Mouse (Mus musculus) cerebellum, postnatal 4 days (tissue): ENCODE measurements at regions not wholly inside any gene's neighbourhood (a gene's known extent, or its start where the extent isn't known, plus 50 kb on each side); places are given as distances from the start of the nearest gene placed in this dataset.

ENCODE experiments used
- DNase-seq, 2 experiments: peaks; one replicate each; pipeline ENCODE4 v3.0.0; 2022; ENCODE audit warnings: low spot score in 2 of 2, mixed read lengths in 1 of 2

DNA sequence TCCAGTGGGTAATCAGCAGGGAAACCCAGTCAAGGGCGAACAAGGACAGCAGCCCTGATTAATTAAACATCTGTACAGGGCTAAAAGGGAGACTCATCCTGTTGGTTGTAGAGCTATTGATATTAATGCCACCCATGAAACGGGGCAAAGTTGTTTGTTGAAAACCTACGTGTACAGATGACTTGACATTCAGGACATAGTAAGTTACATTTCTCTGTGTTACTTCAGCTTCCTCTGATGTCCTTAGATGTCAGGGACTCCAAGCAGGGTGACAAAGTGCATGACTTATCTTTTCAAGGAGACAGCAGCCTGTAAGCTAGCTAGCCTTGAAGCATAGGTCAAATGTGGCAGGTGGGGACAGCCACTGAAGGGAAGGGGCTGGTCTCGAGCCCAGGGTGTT, 390.5 kb downstream of the Ccdc171 start:
- no peak for DNase-seq

DNA sequence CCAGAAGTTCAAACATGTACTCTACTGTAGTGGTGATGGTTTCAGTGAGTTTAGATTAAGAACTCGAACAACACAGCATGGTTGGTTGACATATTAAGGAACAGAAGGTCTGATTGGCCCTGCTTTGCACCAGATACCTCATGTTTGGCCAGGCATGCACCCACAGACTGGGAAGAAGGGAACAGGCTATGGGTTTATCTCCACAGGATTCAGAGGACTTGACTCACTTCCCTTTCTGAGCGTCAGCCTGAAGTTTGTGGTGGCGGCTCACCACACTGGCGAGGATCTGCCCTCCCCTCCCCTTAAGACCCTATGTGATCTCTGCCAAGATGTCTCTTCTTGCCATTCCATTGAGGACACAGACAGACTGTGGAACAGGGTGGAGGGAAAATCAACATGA, 391.7 kb downstream of the Ccdc171 start:
- no peak for DNase-seq

DNA sequence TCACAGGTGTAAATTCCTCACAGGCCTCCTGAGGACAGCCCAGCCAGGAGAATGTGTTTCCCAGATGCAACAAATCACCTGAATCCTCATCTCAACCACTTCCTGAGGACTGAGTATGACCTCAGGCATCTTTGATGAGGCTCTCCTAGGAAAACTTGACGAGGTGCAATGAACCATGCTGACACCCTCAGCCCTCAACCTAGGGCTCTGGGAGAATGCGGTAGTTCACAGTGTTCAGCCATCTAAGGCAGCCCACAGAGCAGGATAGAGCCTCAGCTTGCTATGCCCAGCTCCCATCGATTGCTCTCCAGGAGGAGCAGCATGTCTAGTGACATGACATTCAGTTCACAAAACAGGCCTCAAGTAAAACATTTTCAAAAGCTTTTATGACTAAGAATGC, 392.7 kb downstream of the Ccdc171 start:
- no peak for DNase-seq

DNA sequence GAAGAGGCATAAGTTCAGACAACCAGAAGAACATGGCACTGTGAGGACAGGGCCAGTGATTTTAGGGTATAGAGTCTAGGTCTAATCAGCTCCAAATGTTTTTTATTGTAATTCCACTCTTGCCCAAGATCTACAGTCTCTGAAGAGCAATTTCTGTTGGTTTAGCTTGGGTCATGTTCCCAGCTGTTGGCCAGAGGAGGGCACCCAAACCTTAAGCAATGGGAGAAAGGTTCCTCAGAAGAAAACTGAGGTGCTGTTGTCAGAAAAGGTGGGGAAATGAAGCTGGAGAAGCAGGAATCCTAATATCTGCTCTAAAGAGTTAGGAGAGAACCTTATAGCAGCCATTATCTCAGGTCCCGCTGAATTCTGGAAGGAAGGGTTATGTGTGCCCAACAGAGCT, 393.7 kb downstream of the Ccdc171 start:
- DNase-seq, result no peak

DNA sequence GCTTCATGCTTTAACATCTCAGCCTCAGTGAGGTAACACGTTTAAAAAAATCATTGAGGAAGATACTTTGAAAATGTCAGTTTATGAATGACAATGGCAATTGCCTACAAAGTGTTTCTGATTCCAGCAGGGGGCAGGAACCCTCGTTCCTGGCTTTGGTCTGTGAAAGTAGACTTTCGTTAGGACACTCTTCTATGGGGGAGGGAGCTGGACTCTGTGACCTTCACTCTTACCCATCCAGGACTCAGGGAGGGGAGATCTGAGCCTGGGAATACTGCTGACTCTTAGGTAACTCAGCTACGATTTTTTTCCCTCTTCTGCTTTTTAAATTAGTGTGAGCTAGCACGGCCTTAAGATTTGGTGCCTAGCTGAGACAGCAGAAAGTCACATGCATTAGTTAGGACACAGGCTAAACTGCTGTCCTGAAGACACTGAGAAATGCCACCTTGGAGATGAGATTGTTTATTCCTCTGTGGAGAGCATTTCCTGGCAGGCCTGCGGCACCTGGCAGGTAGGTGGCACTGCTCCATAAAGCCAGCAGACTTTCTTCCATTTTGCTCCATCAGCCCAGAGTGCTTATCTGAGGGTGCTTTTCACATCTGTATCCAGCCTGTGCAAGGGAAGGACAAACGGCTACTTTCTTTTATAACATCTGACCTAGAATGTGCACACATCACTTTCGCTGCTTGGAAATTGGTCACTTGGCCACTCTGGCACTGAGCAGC, 399.9 kb downstream of the Ccdc171 start:
- DNase-seq, result no peak

DNA sequence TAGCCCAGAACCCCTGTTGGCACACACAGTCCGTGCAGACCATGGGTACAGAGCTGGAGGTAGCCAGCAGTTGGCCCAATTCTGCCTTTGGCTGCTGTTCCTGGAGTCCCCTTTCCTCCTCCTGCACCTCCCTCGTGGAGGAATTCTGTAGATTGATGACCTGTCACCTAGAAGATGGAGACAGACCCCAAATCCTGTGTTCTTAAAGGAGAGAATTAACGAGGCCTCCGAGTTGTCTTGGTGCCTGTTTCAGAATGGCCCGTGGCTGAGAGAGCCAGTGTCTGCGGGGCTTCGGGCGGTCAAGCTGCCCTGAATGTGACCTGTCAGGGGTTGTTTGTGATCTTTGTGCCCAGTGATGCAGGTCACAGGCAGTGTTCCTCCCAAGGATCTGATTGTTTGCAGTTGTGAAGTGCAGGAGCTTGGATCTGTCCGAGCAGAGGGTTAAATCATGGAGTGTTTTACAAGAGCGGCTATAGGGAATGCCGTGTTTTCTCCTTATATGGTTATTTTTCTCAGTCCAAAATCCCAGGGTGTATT, 400.9 kb downstream of the Ccdc171 start:
- no peak for DNase-seq

DNA sequence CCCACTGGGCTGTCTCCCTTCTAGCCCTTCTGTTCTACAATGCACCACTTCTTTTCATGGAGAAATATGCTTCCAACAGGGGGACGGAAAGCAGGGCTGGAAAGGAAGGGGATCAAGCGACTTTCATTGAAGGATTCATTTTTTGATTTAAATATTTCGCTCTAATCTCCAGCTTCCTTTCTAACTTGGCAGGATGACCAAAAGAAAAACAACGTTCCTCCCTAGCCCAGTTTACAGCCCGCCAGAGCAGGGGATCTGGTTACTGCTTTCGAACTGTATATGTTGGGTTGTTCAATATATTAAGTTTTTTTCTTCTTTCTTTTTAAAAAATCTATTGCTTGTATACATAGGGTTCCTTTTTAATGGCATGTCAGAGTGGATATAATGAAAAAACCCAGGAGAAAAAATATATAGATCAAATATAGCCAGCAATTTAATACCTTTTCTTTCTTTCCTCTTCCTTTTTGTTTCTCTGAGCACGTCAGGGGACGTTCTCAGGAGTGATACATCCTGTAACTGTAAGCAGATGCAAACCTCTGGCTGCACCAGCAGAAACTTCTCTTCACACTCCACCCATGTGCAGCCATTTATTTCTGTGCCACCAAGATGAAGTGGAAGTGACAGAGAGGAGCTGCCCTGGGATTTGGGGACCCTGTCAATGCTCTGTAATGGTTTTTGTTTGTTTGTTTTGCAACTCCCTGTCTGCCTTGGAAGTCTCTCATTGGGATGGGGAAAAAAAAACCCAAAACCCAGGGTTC, 406.7 kb downstream of the Ccdc171 start:
- no peak for DNase-seq

DNA sequence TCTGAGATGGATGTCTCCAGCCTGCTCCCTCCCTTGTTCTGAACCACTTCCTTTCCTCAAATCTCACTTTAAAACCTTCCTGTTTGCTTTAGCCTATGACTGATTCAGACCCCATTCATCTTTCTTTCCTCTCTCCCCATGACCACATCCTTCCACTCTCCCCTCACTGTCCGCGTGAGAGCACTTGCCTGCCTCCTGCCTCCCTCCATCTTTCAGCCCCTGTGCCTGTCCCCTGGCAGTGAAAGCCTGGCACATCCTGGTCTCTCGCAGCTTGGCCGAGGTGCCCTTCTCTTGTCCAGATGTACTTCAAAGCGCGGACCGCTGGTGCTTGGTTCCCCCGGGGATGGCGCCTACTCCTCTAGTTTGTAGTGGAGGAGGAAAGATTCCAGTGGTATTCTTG, 416.3 kb downstream of the Ccdc171 start:
- no peak for DNase-seq

DNA sequence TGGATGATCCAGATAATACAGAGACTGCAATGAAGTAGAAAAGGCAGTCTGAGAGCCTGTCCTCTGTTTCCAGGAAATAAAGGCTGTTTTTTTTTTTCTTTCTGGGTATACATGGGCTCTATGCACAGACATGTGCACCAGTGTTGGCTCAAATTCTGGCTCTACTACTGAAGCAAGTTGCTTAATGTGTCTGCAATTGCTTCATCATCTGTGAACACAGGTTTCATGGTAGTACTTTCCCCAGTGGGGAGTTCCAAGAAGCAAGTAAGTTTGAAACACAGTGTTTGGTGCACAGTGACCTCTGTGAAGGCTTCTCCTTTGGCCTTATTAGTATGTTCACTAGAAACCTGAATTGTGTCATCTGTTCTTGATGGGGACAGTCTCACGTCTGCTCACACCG, 424.3 kb downstream of the Ccdc171 start:
- no peak for DNase-seq

DNA sequence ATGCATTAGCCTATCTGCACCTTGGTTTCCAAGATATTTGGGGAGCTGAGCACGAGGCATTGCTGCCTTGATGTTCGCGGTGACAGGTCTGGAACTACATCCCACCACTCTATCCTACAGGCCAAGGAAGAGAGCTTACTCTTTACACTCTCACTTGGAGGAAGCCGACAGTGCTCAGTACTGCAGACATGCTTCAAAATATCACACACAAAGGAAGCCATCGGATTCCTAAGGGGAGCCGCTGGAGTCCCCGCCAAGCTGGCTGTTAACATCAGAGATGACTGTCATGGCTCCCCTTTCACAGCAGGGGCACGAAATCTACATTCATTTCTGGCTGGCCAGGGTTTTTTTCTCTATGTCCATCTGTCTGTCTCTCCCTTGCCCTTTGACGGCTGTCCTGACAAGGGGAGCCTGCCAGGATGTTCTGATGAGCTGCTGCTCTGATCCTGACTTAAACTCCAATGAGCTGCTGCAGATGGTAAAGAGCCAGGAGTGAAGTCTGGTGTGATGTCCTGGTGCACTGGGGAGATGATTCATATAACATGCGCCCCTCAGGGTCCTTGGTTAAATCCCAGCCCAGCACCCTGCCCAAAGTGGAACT, 425.6 kb downstream of the Ccdc171 start:
- no peak for DNase-seq

DNA sequence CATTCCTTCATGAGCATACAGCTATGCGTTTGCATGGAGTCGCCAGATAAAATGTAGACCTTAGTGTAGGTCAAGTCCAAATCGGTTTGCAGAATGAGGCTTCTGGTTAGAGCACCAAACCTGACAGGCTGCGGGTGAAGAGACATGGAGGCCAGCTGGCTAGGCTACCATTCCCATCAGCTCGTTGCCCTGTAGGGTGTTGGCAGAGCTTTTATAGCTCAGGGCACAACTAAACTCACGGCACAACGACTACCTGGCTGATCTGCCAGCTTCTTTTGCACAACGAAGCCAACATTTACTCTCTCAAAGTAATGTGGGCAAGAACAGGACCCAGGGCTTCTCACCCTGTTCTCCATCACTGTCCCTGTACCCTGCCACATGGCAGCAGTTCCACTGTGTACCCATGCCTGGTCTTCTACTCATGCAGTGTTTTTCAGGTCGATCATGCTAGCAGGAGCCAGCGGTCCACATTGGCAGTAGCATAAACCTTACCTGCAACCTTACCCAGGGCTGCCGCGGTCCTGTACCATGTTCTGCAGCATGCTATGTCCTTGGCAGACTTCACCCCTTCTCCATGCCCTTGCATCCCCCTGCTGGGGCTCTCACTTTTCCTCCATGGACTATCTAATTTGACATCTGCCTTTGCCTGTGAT, 431.0 kb downstream of the Ccdc171 start:
- no peak for DNase-seq

DNA sequence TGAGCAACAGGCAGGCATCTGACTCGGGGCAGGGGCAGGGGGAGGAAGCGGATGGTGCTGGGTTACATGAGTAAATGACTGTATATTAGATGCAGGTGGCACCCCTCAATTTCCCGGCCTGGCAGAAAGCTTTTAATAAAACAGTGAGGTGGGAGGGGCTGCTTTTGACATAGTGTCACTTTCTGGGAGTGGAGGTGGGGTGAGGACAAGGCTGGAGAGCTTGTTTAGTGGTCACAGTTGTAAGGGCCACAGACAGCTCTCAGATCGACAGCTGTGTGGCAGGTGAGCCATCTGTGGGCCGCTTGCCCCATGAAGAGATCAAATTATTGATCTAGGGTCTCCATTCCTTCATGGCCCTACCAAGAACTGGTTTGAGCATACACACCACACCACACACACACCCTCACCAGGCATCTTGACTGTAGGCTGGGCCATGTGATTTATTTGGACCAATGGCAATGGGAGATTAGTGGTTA, 431.9 kb downstream of the Ccdc171 start:
- no peak for DNase-seq

DNA sequence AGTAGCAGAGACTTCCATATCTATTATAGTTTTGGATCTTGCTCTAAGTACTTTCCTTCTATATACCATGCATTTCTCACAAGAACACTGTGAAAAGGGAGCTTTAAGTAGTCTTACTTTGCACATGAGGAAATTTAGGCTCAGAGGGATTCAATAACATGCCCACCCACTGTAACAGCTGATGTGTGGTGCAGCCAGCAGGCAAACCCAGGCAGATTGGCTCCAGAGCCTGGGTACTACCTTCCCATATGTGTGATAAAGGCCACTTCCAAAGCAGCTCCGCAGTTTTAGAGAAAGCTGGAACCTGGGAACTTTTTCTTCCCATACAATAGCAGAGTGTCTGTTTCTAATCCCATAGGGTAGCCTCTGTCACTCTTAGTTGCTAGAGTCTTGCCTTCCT, 441.6 kb downstream of the Ccdc171 start:
- DNase-seq, result no peak

DNA sequence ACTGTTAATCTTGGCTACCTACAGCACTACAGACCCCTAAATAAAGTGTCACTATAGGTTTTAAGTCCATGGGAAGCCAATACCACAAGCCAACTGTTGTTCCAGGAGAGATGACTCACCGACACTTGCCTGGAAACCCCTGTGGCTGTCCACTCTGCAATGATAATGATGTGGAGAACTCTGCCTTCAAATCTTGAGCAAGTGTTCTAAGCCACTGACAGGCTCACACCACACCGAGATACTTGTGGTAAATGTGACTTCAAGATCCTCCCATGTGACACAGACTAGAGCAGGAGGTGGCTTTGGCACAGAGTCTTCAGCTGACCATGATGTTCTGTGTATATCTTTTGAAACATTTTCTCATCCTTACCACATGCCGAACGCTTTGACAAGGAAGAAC, 447.8 kb downstream of the Ccdc171 start:
- no peak for DNase-seq

DNA sequence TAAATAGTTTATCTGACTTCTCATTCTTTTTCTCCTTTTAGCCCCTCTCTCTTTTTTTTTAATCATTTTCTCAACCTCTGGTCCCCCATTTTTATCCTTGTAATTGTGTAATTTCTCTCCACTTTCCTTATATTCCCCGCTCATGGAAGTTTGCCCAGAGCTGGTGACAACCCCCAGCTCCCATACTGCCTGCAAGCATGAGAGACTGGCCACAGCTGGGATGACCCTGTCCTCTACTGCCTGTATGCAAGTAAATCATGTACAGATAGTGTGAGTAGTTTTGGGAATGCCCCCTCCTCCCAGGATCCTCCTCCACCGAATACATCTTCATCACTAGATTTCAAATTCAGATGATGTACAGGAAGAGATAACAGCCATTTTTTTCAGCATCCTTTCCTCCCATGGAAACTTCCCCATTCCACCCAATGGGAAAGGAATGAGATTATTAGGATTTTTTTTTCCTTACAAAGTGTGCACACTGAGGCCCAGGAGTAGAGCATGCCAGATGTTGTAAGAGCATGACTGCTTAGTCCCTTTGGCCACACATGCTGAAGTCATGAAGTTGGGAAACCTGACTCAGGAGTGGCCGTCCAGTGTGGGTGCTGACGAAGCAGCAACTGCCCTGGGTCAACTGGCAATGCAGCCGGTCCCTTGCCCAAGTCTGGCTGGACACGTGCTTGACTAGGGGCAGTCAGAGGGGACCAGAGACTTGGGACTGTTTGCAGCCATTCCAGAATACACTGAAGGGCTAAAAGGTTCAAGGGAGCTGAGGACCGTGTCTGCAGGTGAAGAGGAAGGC, 449.1 kb downstream of the Ccdc171 start:
- no peak for DNase-seq

DNA sequence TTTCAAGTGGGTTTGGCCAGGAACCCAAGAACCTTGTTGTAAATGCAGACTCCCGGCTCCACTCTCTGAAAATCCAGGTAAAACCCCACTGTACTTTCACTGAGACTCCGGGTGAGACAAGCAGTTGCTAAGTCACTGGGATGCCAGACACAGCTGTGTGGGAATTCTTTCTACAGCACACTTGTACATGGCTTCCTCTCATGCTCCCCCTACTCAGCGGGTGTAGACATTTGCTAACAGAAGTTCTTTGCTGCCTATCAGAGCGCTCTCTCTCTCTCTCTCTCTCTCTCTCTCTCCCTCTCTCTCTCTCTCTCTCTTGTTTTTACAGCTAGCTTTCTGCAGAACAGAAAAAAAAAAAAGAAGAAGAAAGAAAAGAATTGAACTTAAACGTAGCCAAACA, 450.2 kb downstream of the Ccdc171 start:
- DNase-seq, result no peak

DNA sequence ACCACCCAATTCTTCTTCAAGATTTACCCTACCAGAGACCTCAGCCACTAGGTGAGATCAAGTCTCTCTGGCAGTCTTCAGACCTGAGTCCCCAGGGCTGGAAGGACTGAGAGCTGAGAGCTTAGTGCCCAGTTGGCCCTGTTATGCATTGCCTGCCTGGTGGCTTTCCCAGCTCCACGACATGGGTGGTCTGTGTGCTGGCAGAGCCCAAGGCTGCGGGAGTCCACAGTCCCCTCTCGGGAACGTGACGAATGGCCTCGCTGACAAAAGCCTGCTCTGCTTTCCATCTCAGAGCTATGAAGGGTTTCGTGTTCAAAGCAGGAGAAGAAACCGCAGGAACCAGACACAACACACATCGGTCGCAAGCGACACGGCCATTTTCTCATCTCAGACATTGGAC, 450.7 kb downstream of the Ccdc171 start:
- no peak for DNase-seq

DNA sequence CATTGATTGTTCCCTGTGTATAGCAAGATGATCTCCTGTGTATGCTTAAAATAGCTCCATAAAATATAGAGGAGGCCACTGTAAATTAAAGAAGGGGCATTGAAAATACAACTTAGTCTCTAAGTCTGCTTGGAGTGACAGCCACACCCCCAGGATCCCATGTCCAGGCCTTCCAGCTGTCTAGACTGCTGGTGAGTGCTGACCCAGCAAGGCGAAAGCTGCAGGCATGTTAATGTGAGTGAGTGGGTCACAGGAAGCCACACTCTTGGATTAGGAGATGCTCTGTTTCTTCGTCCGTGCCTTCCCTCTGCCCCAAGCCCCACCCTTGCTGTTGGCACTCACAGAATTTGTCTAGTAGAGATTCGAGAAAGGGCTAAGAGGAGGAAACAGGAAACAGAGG, 453.7 kb downstream of the Ccdc171 start:
- DNase-seq, result no peak

DNA sequence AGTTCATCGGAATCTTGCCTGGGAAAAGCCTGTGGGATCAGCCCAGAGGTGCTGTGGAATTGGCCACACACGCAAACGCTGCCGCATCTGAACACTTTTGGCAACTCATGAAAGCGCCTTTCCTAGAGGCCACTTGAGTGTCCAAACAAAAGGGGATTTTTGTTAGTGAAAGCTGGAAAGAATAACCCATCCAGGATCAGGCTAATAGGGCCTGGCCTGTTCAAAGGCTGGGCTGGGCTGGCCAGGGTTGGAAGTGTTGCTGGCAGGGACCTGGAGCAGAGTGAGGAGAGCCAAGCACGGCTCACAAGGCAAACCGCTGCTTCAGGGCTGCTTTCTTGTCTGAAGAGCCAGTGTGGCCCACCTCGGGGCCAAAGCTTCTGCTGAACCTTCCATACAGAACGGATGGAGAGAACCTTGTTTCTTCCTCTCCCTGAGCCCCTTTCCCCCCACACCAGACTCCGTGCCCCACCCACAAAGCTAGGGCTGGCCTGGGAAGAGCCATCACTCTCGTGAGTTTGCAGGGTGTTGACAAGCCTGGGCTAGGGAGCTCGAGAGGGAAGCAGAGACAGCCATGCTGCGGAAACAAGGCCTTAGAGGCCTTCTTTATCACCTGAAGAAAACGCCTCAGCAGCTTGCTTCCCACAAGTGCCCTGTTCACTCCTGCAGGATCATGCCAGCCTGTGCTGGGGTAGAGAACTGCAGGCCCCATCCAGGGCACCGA, 459.5 kb downstream of the Ccdc171 start:
- no peak for DNase-seq

DNA sequence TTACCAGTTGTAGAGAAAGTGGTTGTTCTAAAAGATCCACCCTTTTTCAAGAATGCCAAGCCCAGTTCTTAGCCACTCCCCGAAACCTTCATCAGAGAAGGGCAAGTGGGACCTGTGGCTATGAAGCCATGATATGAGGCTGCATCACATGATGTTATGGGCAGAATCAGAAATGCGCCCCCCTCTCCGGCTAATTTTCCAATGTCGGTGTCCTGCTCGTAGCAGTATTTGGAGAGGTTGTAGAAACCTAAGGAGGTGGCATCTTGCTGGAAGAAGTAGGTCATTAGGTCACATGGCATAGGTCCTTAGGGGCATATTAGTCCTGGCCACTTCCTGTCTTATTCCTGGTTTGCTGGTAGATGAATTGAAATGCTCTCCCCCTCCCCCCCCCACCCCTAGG, 460.1 kb downstream of the Ccdc171 start:
- DNase-seq, result no peak
